Mouse (Mus musculus) MEL (cell line): Measurements from ENCODE around the gene Cwc22. TPM values are rescaled to one million over a fixed set of nuclear protein-coding genes. Genes with fewer than 3 reads are reported as not detected.

Experiments used
- DNase-seq: peaks from one replicate; pipeline ENCODE4 v3.0.0; 2011; ENCODE audit warnings: low read depth, low spot score
- H3K27ac ChIP-seq: 2 replicates; pipeline ENCODE4 v1.5.1; 2012; ENCODE audit warnings: low read depth, mild to moderate bottlenecking, control low read depth, low read length, moderate library complexity; ENCODE audit not compliant: control insufficient read depth
- H3K27me3 ChIP-seq, 2 experiments: fragments of 150-350 bp in 1 of 2; sonication (generic) in 1 of 2; 2 replicates each; pipeline ENCODE4 v1.6.1; 2012; ENCODE audit warnings: low read length in 2 of 2, mild to moderate bottlenecking in 2 of 2, improper control_type of control experiment in 1 of 2, moderate library complexity in 1 of 2; ENCODE audit not compliant: insufficient read depth in 2 of 2, control insufficient read depth in 1 of 2
- H3K36me3 ChIP-seq, 2 experiments: 2 replicates each; pipeline ENCODE4 v1.6.1; 2012 to 2014; ENCODE audit warnings: low read length in 2 of 2, improper control_type of control experiment in 1 of 2, inconsistent platforms in 1 of 2, mild to moderate bottlenecking in 1 of 2; ENCODE audit not compliant: insufficient read depth in 2 of 2, control insufficient read depth in 1 of 2
- H3K4me1 ChIP-seq, 2 experiments: fragments of 150-350 bp in 1 of 2; sonication (generic) in 1 of 2; 2 replicates each; pipeline ENCODE4 v1.6.1; 2012; ENCODE audit warnings: low read length in 2 of 2, improper control_type of control experiment in 1 of 2, mild to moderate bottlenecking in 1 of 2; ENCODE audit not compliant: insufficient read depth in 2 of 2, control insufficient read depth in 1 of 2
- H3K4me3 ChIP-seq, 2 experiments: fragments of 150-350 bp in 1 of 2; sonication (generic) in 1 of 2; 2 replicates each; pipeline ENCODE4 v1.5.1; 2012; ENCODE audit warnings: low read depth in 2 of 2, low read length in 2 of 2, mild to moderate bottlenecking in 2 of 2, moderate library complexity in 2 of 2, control low read depth in 1 of 2, improper control_type of control experiment in 1 of 2; ENCODE audit not compliant: control insufficient read depth in 1 of 2, insufficient read depth in 1 of 2
- H3K79me2 ChIP-seq: 2 replicates; pipeline ENCODE4 v1.6.1; 2012; ENCODE audit warnings: mild to moderate bottlenecking, low read length, moderate library complexity; ENCODE audit not compliant: control insufficient read depth, poor library complexity, insufficient read depth
- H3K9ac ChIP-seq: 2 replicates; pipeline ENCODE4 v1.6.1; 2012; ENCODE audit warnings: low read depth, mild to moderate bottlenecking, control low read depth, low read length, moderate library complexity; ENCODE audit not compliant: control insufficient read depth, poor library complexity, severe bottlenecking
- H3K9me3 ChIP-seq: fragments of 150-350 bp; sonication (generic); replicated peaks from 2 replicates; pipeline ENCODE4 v1.6.1; 2012; ENCODE audit warnings: mild to moderate bottlenecking, low read length, improper control_type of control experiment, moderate library complexity; ENCODE audit not compliant: insufficient read depth
- BHLHE40 ChIP-seq: IDR thresholded peaks from 2 replicates; pipeline ENCODE4 v1.6.1; 2012; ENCODE audit warnings: low read depth, mild to moderate bottlenecking, inconsistent platforms, low read length, improper control_type of control experiment, borderline replicate concordance
- CHD1 ChIP-seq: IDR thresholded peaks from 2 replicates; pipeline ENCODE4 v1.6.1; 2012; ENCODE audit warnings: low read depth, mild to moderate bottlenecking, inconsistent platforms, low read length, improper control_type of control experiment
- CHD2 ChIP-seq: IDR thresholded peaks from 2 replicates; pipeline ENCODE4 v1.6.1; 2011; ENCODE audit warnings: low read length, improper control_type of control experiment
- E2F4 ChIP-seq: IDR thresholded peaks from 2 replicates; pipeline ENCODE4 v1.6.1; 2011; ENCODE audit warnings: low read depth, low read length, improper control_type of control experiment, borderline replicate concordance
- EP300 ChIP-seq, 2 experiments: IDR thresholded peaks; 2 replicates each; pipeline ENCODE4 v1.6.1; 2011; ENCODE audit warnings: improper control_type of control experiment in 2 of 2, low read length in 2 of 2, low read depth in 1 of 2, mild to moderate bottlenecking in 1 of 2
- GATA1 ChIP-seq: IDR thresholded peaks from 2 replicates; pipeline ENCODE4 v1.6.1; 2011; ENCODE audit warnings: low read depth, low read length, improper control_type of control experiment
- HCFC1 ChIP-seq: IDR thresholded peaks from 2 replicates; pipeline ENCODE4 v1.6.1; 2012; ENCODE audit warnings: low read depth, mild to moderate bottlenecking, inconsistent platforms, low read length, improper control_type of control experiment, moderate library complexity
- JUND ChIP-seq: IDR thresholded peaks from 2 replicates; pipeline ENCODE4 v1.6.1; 2011; ENCODE audit warnings: low read depth, mild to moderate bottlenecking, improper control_type of control experiment, low read length
- MAFK ChIP-seq: IDR thresholded peaks from 2 replicates; pipeline ENCODE4 v1.6.1; 2011; ENCODE audit warnings: low read depth, mild to moderate bottlenecking, low read length, improper control_type of control experiment, borderline replicate concordance
- MAX ChIP-seq: IDR thresholded peaks from 2 replicates; pipeline ENCODE4 v1.6.1; 2011; ENCODE audit warnings: low read length, improper control_type of control experiment
- MAZ ChIP-seq: IDR thresholded peaks from 2 replicates; pipeline ENCODE4 v1.6.1; 2012; ENCODE audit warnings: low read depth, mild to moderate bottlenecking, inconsistent platforms, low read length, improper control_type of control experiment
- MXI1 ChIP-seq: IDR thresholded peaks from 2 replicates; pipeline ENCODE4 v1.6.1; 2011; ENCODE audit warnings: mild to moderate bottlenecking, low read depth, low read length, improper control_type of control experiment
- MYB ChIP-seq: IDR thresholded peaks from 2 replicates; pipeline ENCODE4 v1.6.1; 2011; ENCODE audit warnings: mild to moderate bottlenecking, low read depth, low read length, improper control_type of control experiment
- NELFE ChIP-seq: IDR thresholded peaks from 2 replicates; pipeline ENCODE4 v1.6.1; 2011; ENCODE audit warnings: low read depth, low read length, improper control_type of control experiment
- POLR2A ChIP-seq, 2 experiments: IDR thresholded peaks; 2 replicates each; pipeline ENCODE4 v1.6.1; 2011 to 2012; ENCODE audit warnings: low read length in 2 of 2, mild to moderate bottlenecking in 2 of 2, control low read depth in 1 of 2, improper control_type of control experiment in 1 of 2, low read depth in 1 of 2, moderate library complexity in 1 of 2; ENCODE audit not compliant: control insufficient read depth in 1 of 2, insufficient read depth in 1 of 2, poor library complexity in 1 of 2
- POLR2AphosphoS2 ChIP-seq: IDR thresholded peaks from 2 replicates; pipeline ENCODE4 v1.6.1; 2011; ENCODE audit warnings: low read length, improper control_type of control experiment
- POLR2AphosphoS5 ChIP-seq: IDR thresholded peaks from 2 replicates; pipeline ENCODE4 v1.6.1; 2012; ENCODE audit warnings: low read depth, borderline replicate concordance, mild to moderate bottlenecking, inconsistent platforms, low read length, moderate library complexity, mixed read lengths
- RAD21 ChIP-seq: IDR thresholded peaks from 2 replicates; pipeline ENCODE4 v1.6.1; 2011; ENCODE audit warnings: mild to moderate bottlenecking, low read depth, low read length, improper control_type of control experiment
- SIN3A ChIP-seq: IDR thresholded peaks from 2 replicates; pipeline ENCODE4 v1.6.1; 2012; ENCODE audit warnings: low read length, improper control_type of control experiment, inconsistent platforms
- SMC3 ChIP-seq: IDR thresholded peaks from 2 replicates; pipeline ENCODE4 v1.6.1; 2011; ENCODE audit warnings: low read depth, low read length, improper control_type of control experiment
- TBP ChIP-seq: IDR thresholded peaks from 2 replicates; pipeline ENCODE4 v1.8.0; 2011; ENCODE audit warnings: low read depth, low read length, improper control_type of control experiment
- UBTF ChIP-seq: IDR thresholded peaks from 2 replicates; pipeline ENCODE4 v1.6.1; 2012; ENCODE audit warnings: low read depth, mild to moderate bottlenecking, inconsistent platforms, low read length, improper control_type of control experiment, moderate library complexity, borderline replicate concordance; ENCODE audit not compliant: insufficient read depth
- USF2 ChIP-seq, 2 experiments: IDR thresholded peaks; 2 replicates each; pipeline ENCODE4 v1.6.1; 2011 to 2012; ENCODE audit warnings: improper control_type of control experiment in 2 of 2, low read length in 2 of 2, borderline replicate concordance in 1 of 2, inconsistent platforms in 1 of 2, low read depth in 1 of 2, mild to moderate bottlenecking in 1 of 2; ENCODE audit not compliant: insufficient read depth in 1 of 2
- ZC3H11A ChIP-seq: IDR thresholded peaks from 2 replicates; pipeline ENCODE4 v1.6.1; 2012; ENCODE audit warnings: low read depth, mild to moderate bottlenecking, inconsistent platforms, low read length, improper control_type of control experiment
- ZKSCAN1 ChIP-seq: IDR thresholded peaks from 2 replicates; pipeline ENCODE4 v1.6.1; 2012; ENCODE audit warnings: low read depth, mild to moderate bottlenecking, inconsistent platforms, low read length, improper control_type of control experiment, moderate library complexity
- ZMIZ1 ChIP-seq: IDR thresholded peaks from 2 replicates; pipeline ENCODE4 v1.6.1; 2012; ENCODE audit warnings: low read depth, mild to moderate bottlenecking, inconsistent platforms, low read length, improper control_type of control experiment, moderate library complexity
- ZNF384 ChIP-seq: IDR thresholded peaks from 2 replicates; pipeline ENCODE4 v1.6.1; 2012; ENCODE audit warnings: low read depth, mild to moderate bottlenecking, inconsistent platforms, low read length, improper control_type of control experiment
- polyA plus RNA-seq, 2 experiments: library from polyadenylated mRNA; stranded (reverse) in 1 of 2; unstranded in 1 of 2; fragments of >175 nt in 1 of 2; fragments of >200 nt in 1 of 2; gene quantifications; 2 replicates each; pipeline versions ENCODE4 v1.2.1 to v1.2.4; 2012; ENCODE audit warnings: low replicate concordance in 2 of 2, low read depth in 1 of 2; ENCODE audit not compliant: insufficient read length in 2 of 2, insufficient read depth in 1 of 2, missing spikeins in 1 of 2
- total RNA-seq: library from RNA; depleted of rRNA; stranded (reverse); fragments of 300-350 nt; gene quantifications from 2 replicates; pipeline ENCODE4 v1.2.3, GENCODE M21; 2012

Gene Cwc22
- total and polyA plus RNA-seq, 3 experiments, result 54.0 to 72.7 TPM; not detected in 1

GRCm38 (mm10) chr2:77903979-77904378 is 42.2 kb downstream of the Cwc22 start:
- H3K9me3 ChIP-seq, result no peaks in the 10 kb centered on the region
- H3K9ac ChIP-seq, result no peak overlapping the region
- no peak for DNase-seq
- no peak overlapping the region for H3K27ac ChIP-seq
- TF ChIP-seq POLR2AphosphoS5, result no peak
- no peak for TF ChIP-seq MAFK
- TF ChIP-seq CHD2, result no peak
- TF ChIP-seq HCFC1, result no peak
- TF ChIP-seq POLR2AphosphoS2, result no peak
- TF ChIP-seq JUND, result no peak
- no peak for TF ChIP-seq E2F4
- TF ChIP-seq GATA1, result no peak
- no peak for TF ChIP-seq NELFE
- no peak for TF ChIP-seq UBTF
- TF ChIP-seq MYB, result no peak
- TF ChIP-seq EP300 (IDR thresholded peaks at IDR 0.05; ENCODE audit: low read depth in 1 of 2, low read length in 2 of 2), result no peak
- no peak for TF ChIP-seq BHLHE40
- no peak for TF ChIP-seq TBP
- TF ChIP-seq RAD21, result no peak
- TF ChIP-seq ZNF384, result no peak
- TF ChIP-seq ZKSCAN1, result no peak
- TF ChIP-seq CHD1, result no peak
- TF ChIP-seq MAX, result no peak
- no peaks in the 10 kb centered on the region for H3K27me3 ChIP-seq
- H3K4me3 ChIP-seq, result no peak overlapping the region
- peaks cover 0 to 39% of the 10 kb centered on the region in 2 experiments; a peak in 2 of 4 replicates for H3K36me3 ChIP-seq
- no peaks in the 10 kb centered on the region for H3K4me1 ChIP-seq
- H3K79me2 ChIP-seq, result no peaks in the 10 kb centered on the region

- no peaks in the 10 kb centered on the region for H3K79me2 ChIP-seq
- no peak overlapping the region for H3K4me3 ChIP-seq
- TF ChIP-seq TBP (no peak), MAZ (no peak), JUND (no peak), ZC3H11A (no peak), SIN3A (no peak), POLR2AphosphoS5 (no peak), NELFE (no peak), ZKSCAN1 (no peak), POLR2A (IDR thresholded peaks at IDR 0.05; ENCODE audit: control insufficient read depth in 1 of 2, insufficient read depth in 1 of 2, low read depth in 1 of 2, low read length in 2 of 2, poor library complexity in 1 of 2) (no peak), ZMIZ1 (no peak), MYB (no peak), RAD21 (no peak), MXI1 (no peak), BHLHE40 (no peak), MAX (no peak), USF2 (IDR thresholded peaks at IDR 0.05; ENCODE audit: borderline replicate concordance in 1 of 2, insufficient read depth in 1 of 2, low read depth in 1 of 2, low read length in 2 of 2) (no peak), E2F4 (no peak), EP300 (IDR thresholded peaks at IDR 0.05; ENCODE audit: low read depth in 1 of 2, low read length in 2 of 2) (no peak), UBTF (no peak), SMC3 (no peak)
- no peaks in the 10 kb centered on the region for H3K9me3 ChIP-seq
- no peaks in the 10 kb centered on the region for H3K27me3 ChIP-seq
- no peaks in the 10 kb centered on the region for H3K4me1 ChIP-seq
- no peak for DNase-seq
- no peak overlapping the region for H3K27ac ChIP-seq
- peaks cover 0 to 33% of the 10 kb centered on the region in 2 experiments; a peak in 2 of 4 replicates for H3K36me3 ChIP-seq
- no peak overlapping the region for H3K9ac ChIP-seq
These were observed 43.1 kb downstream of the Cwc22 start for GRCm38 (mm10) chr2:77903098-77903497.
